ENCODE assay signal across 8 mouse cellular contexts in genomic region chr14:16448269-16448987, GRCm38 (mm10).
DNase-seq lines count a peak whose midpoint lies in the region; ATAC-seq and TF ChIP-seq lines count a peak whose summit lies in the region.

No protein-coding gene starts in this region.

- 0 out of 2 replicates have a peak, but pooled peaks cover 2% of the 10 kb centered on the region for H3K4me1 ChIP-seq in lung, embryonic 16.5 days (replicated peaks; ENCODE audit: control insufficient read depth, insufficient read depth, low read length)
- no peaks in the 10 kb centered on the region for H3K4me1 ChIP-seq in lung, adult 2 months (ENCODE audit: control insufficient read depth, insufficient read depth, low read length)
- H3K4me1 ChIP-seq in forebrain, embryonic 14.5 days (ENCODE audit: control insufficient read depth, insufficient read depth, low read length): no peaks in the 10 kb centered on the region
- H3K4me1 ChIP-seq in liver, embryonic 11.5 days (replicated peaks; ENCODE audit: control insufficient read depth, insufficient read depth, low read length): peaks cover 5% of the 10 kb centered on the region
- no peaks in the 10 kb centered on the region for H3K4me1 ChIP-seq in stomach, postnatal 0 days (replicated peaks; ENCODE audit: control insufficient read depth, insufficient read depth)

- WGBS in lung, embryonic 16.5 days: 32% methylated on average over 4 of the region's 4 CpGs
- WGBS in lung, adult 2 months: 40% methylated on average over 4 of the region's 4 CpGs
- WGBS in forebrain, embryonic 14.5 days: 15% methylated on average over 4 of the region's 4 CpGs
- 51% methylated on average over 4 of the region's 4 CpGs for WGBS in liver, embryonic 11.5 days
- WGBS in stomach, postnatal 0 days: 44% methylated on average over 4 of the region's 4 CpGs

- no peaks in the 10 kb centered on the region for H3K9me3 ChIP-seq in lung, embryonic 16.5 days (ENCODE audit: control insufficient read depth, low read length)
- H3K9me3 ChIP-seq in forebrain, embryonic 14.5 days (replicated peaks; ENCODE audit: control insufficient read depth, low read length): no peaks in the 10 kb centered on the region
- H3K9me3 ChIP-seq in liver, embryonic 11.5 days (ENCODE audit: control insufficient read depth, low read length): no peaks in the 10 kb centered on the region
- no peaks in the 10 kb centered on the region for H3K9me3 ChIP-seq in stomach, postnatal 0 days (ENCODE audit: control insufficient read depth, low read length)

- TF ChIP-seq CTCF in lung, adult 2 months (IDR thresholded peaks at IDR 0.05; ENCODE audit: insufficient read depth, low read length): no peak
- TF ChIP-seq CTCF in stomach, postnatal 0 days (IDR thresholded peaks at IDR 0.05; ENCODE audit: low read depth): no peak

- no peak for TF ChIP-seq POLR2A in lung, adult 2 months (IDR thresholded peaks at IDR 0.05; ENCODE audit: borderline replicate concordance, extremely low read depth, low read depth, low read length)

- intact Hi-C loops in left cerebral cortex, postnatal 25 days (cut with DNase I): no loop called here

- H3K9ac ChIP-seq in lung, embryonic 16.5 days (ENCODE audit: low read length): no peak overlapping the region
- no peak overlapping the region for H3K9ac ChIP-seq in forebrain, embryonic 14.5 days (ENCODE audit: low read length)
- no peak overlapping the region for H3K9ac ChIP-seq in liver, embryonic 11.5 days (ENCODE audit: low read depth, low read length)
- H3K9ac ChIP-seq in stomach, postnatal 0 days (ENCODE audit: low read length): no peak overlapping the region

- H3K4me3 ChIP-seq in lung, embryonic 16.5 days (ENCODE audit: low read length): no peak overlapping the region
- no peak overlapping the region for H3K4me3 ChIP-seq in lung, adult 2 months (replicated peaks; ENCODE audit: extremely low read depth, low read depth, low read length)
- no peak overlapping the region for H3K4me3 ChIP-seq in forebrain, embryonic 14.5 days (ENCODE audit: low read depth, low read length)
- no peak overlapping the region for H3K4me3 ChIP-seq in liver, embryonic 11.5 days (ENCODE audit: low read depth, low read length)
- no peak overlapping the region for H3K4me3 ChIP-seq in stomach, postnatal 0 days (ENCODE audit: low read depth, low read length)

- TF ChIP-seq EP300 in stomach, postnatal 0 days (optimal IDR thresholded peaks at IDR 0.05): no peak

- no peaks in the 10 kb centered on the region for H3K36me3 ChIP-seq in lung, embryonic 16.5 days (ENCODE audit: control insufficient read depth, insufficient read depth, low read length)
- no peaks in the 10 kb centered on the region for H3K36me3 ChIP-seq in forebrain, embryonic 14.5 days (ENCODE audit: control insufficient read depth, insufficient read depth, low read length)
- no peaks in the 10 kb centered on the region for H3K36me3 ChIP-seq in liver, embryonic 11.5 days (ENCODE audit: control insufficient read depth, insufficient read depth, low read length)
- H3K36me3 ChIP-seq in stomach, postnatal 0 days (ENCODE audit: control insufficient read depth, insufficient read depth, low read length): no peaks in the 10 kb centered on the region

- H3K27me3 ChIP-seq in lung, embryonic 16.5 days (ENCODE audit: control insufficient read depth, insufficient read depth, low read depth, low read length): no peaks in the 10 kb centered on the region
- no peaks in the 10 kb centered on the region for H3K27me3 ChIP-seq in forebrain, embryonic 14.5 days (replicated peaks; ENCODE audit: control insufficient read depth, insufficient read depth, low read length)
- H3K27me3 ChIP-seq in liver, embryonic 11.5 days (replicated peaks; ENCODE audit: control insufficient read depth, insufficient read depth, low read length): no peaks in the 10 kb centered on the region
- H3K27me3 ChIP-seq in stomach, postnatal 0 days (ENCODE audit: control insufficient read depth, insufficient read depth, low read length): no peaks in the 10 kb centered on the region

- peak; percentile 96 for ATAC-seq in lung, embryonic 16.5 days (ENCODE audit: low read depth)
- ATAC-seq in forebrain, embryonic 14.5 days: peak; percentile 65; the same call in 1 of the 2 replicates
- peak; percentile 93 for ATAC-seq in liver, embryonic 11.5 days (replicated peaks; ENCODE audit: low FRiP score)
- peak; percentile 84 for ATAC-seq in stomach, postnatal 0 days (ENCODE audit: low FRiP score, low TSS enrichment)

- no peak for DNase-seq in lung, adult 2 months
- DNase-seq in forebrain, embryonic 14.5 days (ENCODE audit: low spot score): no peak
- peak; percentile 38 for DNase-seq in liver, embryonic 11.5 days (ENCODE audit: low spot score)
- peak; percentile 34 for DNase-seq in stomach, postnatal 0 days (ENCODE audit: low spot score)
- no peak for DNase-seq in spleen, adult 12 weeks (ENCODE audit: low spot score)
- DNase-seq in cerebellum, adult 9-11 months: no peak
- no peak for DNase-seq in left cerebral cortex, postnatal 25 days (ENCODE audit: low spot score in 2 of 2)

- H3K27ac ChIP-seq in lung, embryonic 16.5 days (ENCODE audit: low read length): 0 out of 2 replicates have a peak overlapping the region, but pooled peaks have one; percentile 4
- no peak overlapping the region for H3K27ac ChIP-seq in forebrain, embryonic 14.5 days (ENCODE audit: low read depth, low read length)
- H3K27ac ChIP-seq in liver, embryonic 11.5 days (ENCODE audit: low read depth, low read length): no peak overlapping the region
- no peak overlapping the region for H3K27ac ChIP-seq in stomach, postnatal 0 days (replicated peaks)

- no peak overlapping the region for H3K4me2 ChIP-seq in lung, embryonic 16.5 days (ENCODE audit: low read depth, low read length)
- H3K4me2 ChIP-seq in forebrain, embryonic 14.5 days (ENCODE audit: low read length): no peak overlapping the region
- H3K4me2 ChIP-seq in liver, embryonic 11.5 days: no peak overlapping the region
- no peak overlapping the region for H3K4me2 ChIP-seq in stomach, postnatal 0 days (replicated peaks; ENCODE audit: low read depth)

Comparison
In these comparisons a context has a peak if more than half of its experiments do, and no peak if none do; other contexts are left out.
1. DNase-seq: peak in liver, embryonic 11.5 days (single experiment) and stomach, postnatal 0 days (single experiment); none in lung, adult 2 months (single experiment), forebrain, embryonic 14.5 days (single experiment), spleen, adult 12 weeks (single experiment), cerebellum, adult 9-11 months (single experiment) and left cerebral cortex, postnatal 25 days (0 of 2).
2. Peak in every context shown above with its lines, with median percentiles within 50 percentile points of each other: ATAC-seq.